Mouse (Mus musculus) hindbrain, embryonic 11.5 days (tissue): ENCODE results near the gene Olfr814. TPM values are rescaled to one million over a fixed set of nuclear protein-coding genes. Genes with fewer than 3 reads are reported as not detected.
"Not testable (repeated sequence)": the region's sequence is repeated elsewhere in the genome, so short reads cannot be mapped to it uniquely, and the experiment has no call there.

Source experiments
- ATAC-seq: fragments of 200-750 bp; cut with Nextera tagmentation; 2 replicates; pipeline ENCODE4 v1.8.0; 2017; ENCODE audit warnings: mild to moderate bottlenecking, moderate TSS enrichment, moderate library complexity; ENCODE audit not compliant: low FRiP score
- DNase-seq: peaks from one replicate; pipeline ENCODE4 v3.0.0-alpha.2; 2015; ENCODE audit warnings: low spot score
- H3K27ac ChIP-seq: fragments of 300-500 bp; sonication (generic); 2 replicates; pipeline ENCODE4 v1.5.1; 2014; ENCODE audit warnings: mild to moderate bottlenecking, low read depth, low read length
- H3K27me3 ChIP-seq: fragments of 300-500 bp; sonication (generic); 2 replicates; pipeline ENCODE4 v1.6.1; 2014; ENCODE audit warnings: mild to moderate bottlenecking, low read length, moderate library complexity, mixed read lengths; ENCODE audit not compliant: control insufficient read depth, insufficient read depth
- H3K36me3 ChIP-seq: fragments of 300-500 bp; sonication (generic); 2 replicates; pipeline ENCODE4 v1.6.1; 2014; ENCODE audit warnings: mild to moderate bottlenecking, low read length, moderate library complexity, mixed read lengths; ENCODE audit not compliant: control insufficient read depth, insufficient read depth
- H3K4me1 ChIP-seq: fragments of 300-500 bp; sonication (generic); replicated peaks from 2 replicates; pipeline ENCODE4 v1.6.1; 2014; ENCODE audit warnings: low read length, mixed read lengths; ENCODE audit not compliant: control insufficient read depth, insufficient read depth
- H3K4me2 ChIP-seq: fragments of 300-500 bp; sonication (generic); replicated peaks from 2 replicates; pipeline ENCODE4 v1.6.1; 2014; ENCODE audit warnings: mild to moderate bottlenecking, low read depth, low read length
- H3K4me3 ChIP-seq: fragments of 300-500 bp; sonication (generic); 2 replicates; pipeline ENCODE4 v1.5.1; 2014; ENCODE audit warnings: low read depth, low read length
- H3K9ac ChIP-seq: fragments of 300-500 bp; sonication (generic); 2 replicates; pipeline ENCODE4 v1.6.1; 2014; ENCODE audit warnings: low read depth, low read length
- H3K9me3 ChIP-seq: fragments of 300-500 bp; sonication (generic); 2 replicates; pipeline ENCODE4 v1.6.1; 2016; ENCODE audit warnings: low read length; ENCODE audit not compliant: control insufficient read depth
- WGBS: fragments of 180-500 bp; shearing (Covaris S2); extraction: QIAGEN DNeasy Blood & Tissue Kit; methylation state at CpG from one replicate; pipeline ENCODE4 v1.1.7; 2014; 5-methylcytosine and 5-hydroxymethylcytosine counted together
- polyA plus RNA-seq: library from polyadenylated mRNA; unstranded; fragments of >200 nt; fragmentation: Nextera tagmentation; extraction: Ambion mirVana; gene quantifications from 2 replicates; pipeline ENCODE4 v1.2.1, GENCODE M21; 2014

Olfr814 gene
- not detected in 2 replicates for polyA plus RNA-seq

DNA sequence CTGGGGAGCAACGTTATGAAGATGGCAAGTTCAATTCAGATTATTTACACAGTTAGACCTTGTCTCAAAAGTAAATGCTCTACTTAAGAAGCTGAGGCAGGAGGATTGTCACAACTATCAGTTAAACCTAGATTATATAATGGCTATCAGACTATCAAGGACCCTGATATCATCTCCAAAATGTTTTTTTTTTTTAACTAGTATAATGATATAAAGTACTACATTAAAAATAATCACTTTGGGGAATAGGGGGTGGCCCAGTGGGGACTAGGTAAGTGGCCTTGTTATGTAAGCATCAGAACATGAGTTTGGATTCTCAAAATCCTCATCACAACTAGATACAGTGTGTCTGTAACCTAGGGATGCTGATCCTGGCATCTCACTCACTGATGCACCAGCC, at the start of gene Olfr814:
Gene Olfr814, minus strand, starts transcription at position 101 of the 400 bp plus-strand sequence.
- H3K36me3 ChIP-seq, H3K27ac ChIP-seq, DNase-seq, H3K4me2 ChIP-seq, H3K4me3 ChIP-seq, H3K4me1 ChIP-seq, H3K9ac ChIP-seq, H3K27me3 ChIP-seq, H3K9me3 ChIP-seq, ATAC-seq: not testable (repeated sequence)
- no CpG with 5 or more reads among the region's 1 CpGs for WGBS

DNA sequence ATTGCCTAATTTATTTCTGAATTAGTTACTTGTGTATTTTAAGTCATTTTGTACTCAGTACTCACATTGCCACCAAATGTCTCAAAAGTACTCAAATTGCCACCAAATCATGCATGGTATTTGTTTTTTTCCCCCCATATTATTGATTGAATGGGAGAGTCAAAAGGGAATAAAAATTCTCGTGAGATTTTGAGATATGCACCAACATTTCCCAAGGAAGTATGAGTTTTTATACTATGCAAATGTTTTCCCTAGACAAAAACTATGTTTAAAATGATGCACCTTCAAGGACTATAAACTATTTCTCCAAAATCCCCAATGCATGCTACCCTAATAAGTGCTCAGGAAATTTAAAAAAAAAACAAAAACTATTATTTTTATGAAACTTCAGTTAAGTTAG, 35.8 kb upstream of the Olfr814 start, which contains the start of gene Olfr816:
Gene Olfr816, minus strand, starts transcription at position 101 of the 400 bp plus-strand sequence.
- no peak for ATAC-seq
- Histone ChIP-seq H3K27me3 (no peaks in the 10 kb centered on the region), H3K27ac (no peak within 1 kb of the TSS), H3K36me3 (no peaks in the 10 kb centered on the region), H3K4me3 (no peak within 1 kb of the TSS), H3K4me1 (no peaks in the 10 kb centered on the region), H3K9me3 (no peaks in the 10 kb centered on the region), H3K4me2 (no peak within 1 kb of the TSS), H3K9ac (no peak within 1 kb of the TSS)
- no peak for DNase-seq
- 67% methylated on average over 1 of the region's 1 CpGs for WGBS

DNA sequence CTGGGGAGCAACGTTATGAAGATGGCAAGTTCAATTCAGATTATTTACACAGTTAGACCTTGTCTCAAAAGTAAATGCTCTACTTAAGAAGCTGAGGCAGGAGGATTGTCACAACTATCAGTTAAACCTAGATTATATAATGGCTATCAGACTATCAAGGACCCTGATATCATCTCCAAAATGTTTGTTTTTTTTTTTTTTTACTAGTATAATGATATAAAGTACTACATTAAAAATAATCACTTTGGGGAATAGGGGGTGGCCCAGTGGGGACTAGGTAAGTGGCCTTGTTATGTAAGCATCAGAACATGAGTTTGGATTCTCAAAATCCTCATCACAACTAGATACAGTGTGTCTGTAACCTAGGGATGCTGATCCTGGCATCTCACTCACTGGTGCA, 26.1 kb upstream of the Olfr814 start, which contains the start of gene Olfr815:
Gene Olfr815, minus strand, starts transcription at position 101 of the 400 bp plus-strand sequence.
- not testable (repeated sequence) for ATAC-seq, H3K27me3 ChIP-seq, H3K4me3 ChIP-seq, H3K27ac ChIP-seq, H3K9me3 ChIP-seq, H3K9ac ChIP-seq, H3K4me1 ChIP-seq, DNase-seq, H3K4me2 ChIP-seq, H3K36me3 ChIP-seq
- no CpG with 5 or more reads among the region's 1 CpGs for WGBS

DNA sequence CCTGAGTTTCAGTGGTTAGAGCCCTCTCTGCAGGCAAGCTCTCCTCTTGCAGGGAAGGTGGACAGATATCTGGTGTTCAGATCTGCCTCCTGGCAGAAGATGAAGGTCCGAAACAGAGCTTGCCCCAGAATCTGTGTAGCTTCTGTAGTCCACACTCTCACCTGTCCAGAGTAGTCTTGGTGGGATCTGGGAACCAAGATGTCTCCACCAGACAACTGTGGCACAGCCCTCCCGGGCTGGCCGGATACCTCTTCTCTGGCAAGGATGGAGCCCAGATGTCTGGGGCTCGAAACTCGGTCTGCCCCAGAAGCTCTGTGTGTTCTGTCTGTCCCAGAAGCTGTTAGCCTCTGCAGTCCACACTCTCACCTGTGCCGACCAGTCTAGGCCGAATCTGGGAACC, 6.3 kb upstream of the Olfr814 start:
- Histone ChIP-seq H3K36me3 (no peaks in the 10 kb centered on the region), H3K4me3 (no peak overlapping the region), H3K27me3 (no peaks in the 10 kb centered on the region), H3K4me1 (no peaks in the 10 kb centered on the region), H3K4me2 (no peak overlapping the region), H3K9me3 (no peaks in the 10 kb centered on the region), H3K27ac (no peak overlapping the region), H3K9ac (no peak overlapping the region)
- DNase-seq (no peak), ATAC-seq (no peak)
- 90% methylated on average over 7 of the region's 7 CpGs for WGBS

DNA sequence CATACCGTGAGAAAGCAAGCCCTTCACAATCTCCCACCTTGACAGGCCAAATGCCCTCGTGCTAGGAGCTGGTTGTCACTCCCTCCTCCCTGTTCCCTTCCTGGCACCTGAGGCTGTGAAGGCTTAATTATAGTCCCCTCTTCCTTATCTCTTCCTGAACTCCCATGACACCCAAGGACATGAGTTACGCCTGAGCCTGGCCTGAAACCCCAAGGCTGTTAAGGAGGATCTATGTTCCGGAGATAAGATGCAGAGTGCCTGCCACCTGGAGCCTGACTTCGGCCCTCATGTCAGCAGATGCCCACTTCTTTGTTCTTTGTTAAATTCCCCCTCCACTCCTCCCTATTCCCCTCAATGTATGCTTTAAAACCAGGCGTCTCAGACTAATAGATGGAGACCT, 5.8 kb upstream of the Olfr814 start:
- not testable (repeated sequence) for ATAC-seq, H3K4me3 ChIP-seq, H3K36me3 ChIP-seq, H3K4me1 ChIP-seq, H3K9ac ChIP-seq, H3K27ac ChIP-seq, H3K4me2 ChIP-seq, H3K27me3 ChIP-seq, H3K9me3 ChIP-seq, DNase-seq
- WGBS, result 86% methylated on average over 6 of the region's 6 CpGs

DNA sequence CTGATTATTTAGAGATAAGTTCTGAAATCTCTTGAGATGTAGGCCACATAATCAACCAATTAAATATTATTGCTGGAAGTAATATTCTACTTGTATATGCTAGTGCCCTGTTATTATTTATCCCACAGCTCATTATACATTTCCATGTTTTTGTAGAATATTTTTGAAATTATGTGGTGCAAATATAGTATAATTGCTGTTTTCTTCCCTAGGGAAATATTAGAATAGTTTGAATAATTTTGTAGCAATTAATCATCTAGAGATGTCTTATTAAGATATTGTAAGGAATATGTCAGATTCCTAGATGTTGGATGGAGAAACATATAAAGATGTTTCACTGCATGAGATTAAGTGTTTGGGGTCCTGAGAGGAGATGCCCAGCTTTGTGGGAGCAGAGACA, 24.6 kb downstream of the Olfr814 start, which contains the start of gene Olfr813:
Gene Olfr813, plus strand, starts transcription at position 301 of the 400 bp plus-strand sequence.
- DNase-seq, result no peak
- no peak for ATAC-seq
- no peak within 1 kb of the TSS for H3K27ac ChIP-seq

DNA sequence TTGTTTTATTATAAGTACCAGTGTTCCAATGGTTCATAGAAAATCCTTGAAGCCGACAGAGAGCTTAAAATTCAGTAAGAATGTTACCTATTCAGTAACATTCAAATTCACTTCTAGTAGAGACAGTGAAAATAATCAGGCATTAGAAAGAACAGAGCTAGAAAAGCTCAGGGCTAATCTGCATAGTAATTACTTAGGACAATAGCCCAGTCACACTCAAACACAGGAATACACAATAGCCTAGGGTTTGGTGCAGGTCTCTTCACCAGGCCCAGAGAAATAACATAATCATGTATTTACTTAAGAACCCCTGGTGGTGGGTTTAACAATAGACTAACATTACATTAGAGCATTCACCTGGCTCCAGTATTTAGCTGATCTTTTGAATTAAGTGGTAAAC, 32.3 kb downstream of the Olfr814 start:
- Histone ChIP-seq H3K36me3 (no peaks in the 10 kb centered on the region), H3K9me3 (no peaks in the 10 kb centered on the region), H3K27me3 (no peaks in the 10 kb centered on the region), H3K4me3 (no peak overlapping the region), H3K27ac (no peak overlapping the region), H3K4me2 (no peak overlapping the region), H3K9ac (no peak overlapping the region), H3K4me1 (no peaks in the 10 kb centered on the region)
- no peak for ATAC-seq
- 70% methylated on average over 1 of the region's 1 CpGs for WGBS
- DNase-seq, result no peak

More for the DNA sequence above, 24.6 kb downstream of the Olfr814 start, which contains the start of gene Olfr813:
- H3K36me3 ChIP-seq, result no peaks in the 10 kb centered on the region
- no peak within 1 kb of the TSS for H3K4me3 ChIP-seq
- H3K9ac ChIP-seq, result no peak within 1 kb of the TSS
- no peaks in the 10 kb centered on the region for H3K27me3 ChIP-seq
- H3K9me3 ChIP-seq, result no peaks in the 10 kb centered on the region
- H3K4me1 ChIP-seq, result no peaks in the 10 kb centered on the region
- no peak within 1 kb of the TSS for H3K4me2 ChIP-seq

DNA sequence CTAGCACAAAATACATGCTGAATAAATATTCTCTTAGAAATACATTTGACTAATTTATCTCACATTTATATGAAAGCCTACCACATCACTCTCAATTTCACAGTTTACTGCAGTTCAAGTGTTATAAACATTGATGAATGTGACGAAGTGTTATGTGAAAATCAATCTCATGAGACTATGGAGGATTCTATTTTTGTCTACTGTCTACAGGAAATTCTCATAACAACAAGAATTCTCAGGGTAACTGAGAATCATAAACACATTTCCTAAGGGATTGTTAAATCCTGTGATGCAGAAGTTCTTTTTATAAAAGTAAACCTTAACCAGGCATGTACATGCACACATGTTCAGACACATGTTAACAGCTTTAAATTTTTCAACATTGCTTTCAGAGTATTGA, 33.7 kb downstream of the Olfr814 start, which contains the start of gene Olfr812:
Gene Olfr812, minus strand, starts transcription at position 101 of the 400 bp plus-strand sequence.
- no peak for ATAC-seq
- no peak within 1 kb of the TSS for H3K9ac ChIP-seq
- H3K27me3 ChIP-seq, result no peaks in the 10 kb centered on the region
- no peak within 1 kb of the TSS for H3K27ac ChIP-seq
- H3K4me2 ChIP-seq, result no peak within 1 kb of the TSS
- H3K9me3 ChIP-seq, result no peaks in the 10 kb centered on the region
- no peaks in the 10 kb centered on the region for H3K4me1 ChIP-seq
- no peaks in the 10 kb centered on the region for H3K36me3 ChIP-seq
- no peak for DNase-seq
- H3K4me3 ChIP-seq, result no peak within 1 kb of the TSS
- 73% methylated on average over 1 of the region's 1 CpGs for WGBS
